Mouse (Mus musculus) c-Kit-positive CD71-positive TER-119-negative erythroid progenitor cells, embryonic 14.5 days (primary cell): Measurements from ENCODE around the gene Prdx1.

Source experiments
- DNase-seq: peaks from one replicate; pipeline ENCODE4 v3.0.0-alpha.2; 2013; ENCODE audit warnings: low read depth

Prdx1 gene

DNA sequence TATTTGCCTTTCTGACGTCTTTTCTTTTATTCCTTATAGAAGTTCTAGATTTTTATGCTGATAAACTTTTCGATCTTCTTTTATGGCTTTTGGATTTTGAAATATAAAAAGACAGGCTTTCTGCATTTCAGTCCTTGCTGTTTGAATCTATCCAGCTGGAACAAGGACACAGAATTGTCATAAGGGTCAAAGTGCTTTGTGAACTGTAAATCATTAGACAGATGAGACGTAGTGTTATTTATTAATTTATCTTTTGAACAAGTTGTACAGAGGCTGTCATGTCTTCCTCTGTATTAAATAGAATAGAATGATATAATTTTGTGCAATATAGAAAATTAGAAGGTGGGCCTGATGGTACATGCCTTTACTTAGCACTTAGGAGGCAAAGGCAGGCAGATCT lies 42.1 kb downstream of the Prdx1 start:
- DNase-seq = no peak

DNA sequence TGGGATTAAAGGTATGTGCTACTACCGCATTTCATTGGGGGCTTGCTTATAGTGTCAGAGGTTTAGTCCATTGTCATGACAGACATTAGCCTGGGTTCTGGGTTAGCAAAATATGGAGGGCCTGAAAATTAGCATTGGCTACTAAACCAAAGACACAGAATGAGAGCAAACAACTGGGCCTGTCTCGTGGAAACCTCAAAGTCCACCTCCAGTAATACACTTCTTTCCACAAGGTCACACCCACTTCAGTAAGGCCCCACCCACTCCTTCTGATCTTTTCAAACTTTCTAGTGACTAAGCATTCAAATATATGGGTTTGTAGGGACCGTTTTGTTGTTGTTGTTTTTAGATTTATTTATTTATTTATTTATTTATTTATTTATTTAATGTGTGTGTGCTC lies 44.2 kb downstream of the Prdx1 start:
- no peak for DNase-seq

GRCm38 (mm10) chr4:116731077-116731476 lies 45.7 kb downstream of the Prdx1 start:
- no peak for DNase-seq

DNA sequence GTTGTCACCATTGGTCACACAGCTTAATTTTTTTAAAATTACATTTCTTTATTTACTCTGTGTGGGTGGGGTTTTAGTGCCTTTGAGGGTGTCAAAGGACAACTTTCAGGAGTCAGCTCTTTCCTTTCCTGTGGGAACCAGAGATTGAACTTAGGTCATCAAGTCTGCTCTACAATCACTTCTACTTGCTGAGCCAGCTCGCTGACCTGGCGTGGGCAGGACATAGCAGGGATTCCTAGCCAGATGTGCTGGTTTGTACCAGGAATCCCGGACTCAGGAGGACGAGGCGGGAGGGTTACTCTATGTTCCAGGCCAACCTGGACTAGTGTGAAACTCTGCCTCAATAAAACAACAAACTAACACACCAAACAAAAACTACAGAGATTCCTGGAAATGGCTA lies 47.0 kb downstream of the Prdx1 start:
- DNase-seq = no peak

- no peak for DNase-seq
Observed at GRCm38 (mm10) chr4:116734996-116735395, 49.7 kb downstream of the Prdx1 start.

GRCm38 (mm10) chr4:116738972-116739751 lies 53.8 kb downstream of the Prdx1 start:
- no peak for DNase-seq

GRCm38 (mm10) chr4:116749750-116750149 lies 64.4 kb downstream of the Prdx1 start:
- no peak for DNase-seq
